9 mouse cellular contexts compared by ENCODE assay signal in genomic region chr2:83332770-83333157, GRCm38 (mm10).
DNase-seq lines count a peak whose midpoint lies in the region; ATAC-seq and TF ChIP-seq lines count a peak whose summit lies in the region.
"Had no signal": no experiment of that assay in that cellular context is flagged by ENCODE, and none has a peak within 500 bp of the region (broad histone marks: within the 10 kb centered on the region; RNA-seq: fewer than 3 reads in every experiment).

No protein-coding gene starts in this region.

- no peaks in the 10 kb centered on the region for H3K36me3 ChIP-seq in kidney, adult 2 months (ENCODE audit: control insufficient read depth, insufficient read depth, low read length)
- no peaks in the 10 kb centered on the region for H3K36me3 ChIP-seq in hindbrain, embryonic 16.5 days (ENCODE audit: control insufficient read depth, insufficient read depth, low read length)
- H3K36me3 ChIP-seq: stomach, embryonic 15.5 days had no signal

- no peaks in the 10 kb centered on the region for H3K27me3 ChIP-seq in kidney, adult 2 months (replicated peaks; ENCODE audit: control insufficient read depth, insufficient read depth, low read length)
- no peaks in the 10 kb centered on the region for H3K27me3 ChIP-seq in hindbrain, embryonic 16.5 days (replicated peaks; ENCODE audit: control insufficient read depth, insufficient read depth, low read length)
- H3K27me3 ChIP-seq: stomach, embryonic 15.5 days had no signal

- WGBS in kidney, adult 2 months: 27% methylated on average over 5 of the region's 5 CpGs
- WGBS in hindbrain, embryonic 16.5 days: 36% methylated on average over 5 of the region's 5 CpGs

- TF ChIP-seq CTCF in kidney, adult 2 months (conservative IDR thresholded peaks at IDR 0.05; ENCODE audit: insufficient read depth, insufficient read length, low read depth, low read length): no peak

- no peak overlapping the region for H3K9ac ChIP-seq in hindbrain, embryonic 16.5 days (ENCODE audit: low read depth, low read length)
- H3K9ac ChIP-seq: stomach, embryonic 15.5 days had no signal

- H3K4me1 ChIP-seq in kidney, adult 2 months (ENCODE audit: control insufficient read depth, insufficient read depth, low read length): no peaks in the 10 kb centered on the region
- no peaks in the 10 kb centered on the region for H3K4me1 ChIP-seq in hindbrain, embryonic 16.5 days (ENCODE audit: control insufficient read depth, insufficient read depth, low read depth, low read length)
- H3K4me1 ChIP-seq: stomach, embryonic 15.5 days had no signal

- peak; percentile 58 for ATAC-seq in hindbrain, embryonic 16.5 days

- no peak for TF ChIP-seq POLR2A in kidney, adult 2 months (IDR thresholded peaks at IDR 0.05; ENCODE audit: low read depth, low read length)

- H3K9me3 ChIP-seq in hindbrain, embryonic 16.5 days (ENCODE audit: control insufficient read depth, low read length): no peaks in the 10 kb centered on the region
- H3K9me3 ChIP-seq: stomach, embryonic 15.5 days had no signal

- H3K4me3 ChIP-seq in kidney, adult 2 months (ENCODE audit: insufficient read depth, low read depth, low read length): no peak overlapping the region
- H3K4me3 ChIP-seq in hindbrain, embryonic 16.5 days (ENCODE audit: low read length): no peak overlapping the region
- H3K4me3 ChIP-seq: stomach, embryonic 15.5 days had no signal

- intact Hi-C loops in gastrocnemius, postnatal 14 days (cut with DNase I; ENCODE audit: low total_unique reads): no loop called here

- H3K27ac ChIP-seq in kidney, adult 2 months (ENCODE audit: insufficient read depth, low read depth, low read length): no peak overlapping the region
- no peak overlapping the region for H3K27ac ChIP-seq in hindbrain, embryonic 16.5 days (ENCODE audit: low read depth, low read length)
- H3K27ac ChIP-seq: stomach, embryonic 15.5 days had no signal

- no peak overlapping the region for H3K4me2 ChIP-seq in hindbrain, embryonic 16.5 days (ENCODE audit: low read length)
- H3K4me2 ChIP-seq: stomach, embryonic 15.5 days had no signal

- peak; percentile 4 for DNase-seq in kidney, adult 2 months
- DNase-seq in kidney, postnatal 25 days: no peak
- DNase-seq in A20 (ENCODE audit: low read depth, low spot score) (peak; percentile 34), R1 (ENCODE audit: low read depth, low spot score) (peak; percentile 16)
- no peak for DNase-seq in gastrocnemius, adult 8-10 months (ENCODE audit: low spot score in 2 of 2)
- DNase-seq in adrenal gland, adult 18-20 months (ENCODE audit: low spot score in 2 of 2): no peak
- DNase-seq in gastrocnemius, postnatal 14 days: no peak

Comparison
In these comparisons a context has a peak if more than half of its experiments do, and no peak if none do; other contexts are left out.
1. DNase-seq: peak in kidney, adult 2 months (single experiment), A20 (single experiment) and R1 (single experiment); none in kidney, postnatal 25 days (0 of 2), gastrocnemius, adult 8-10 months (0 of 2), adrenal gland, adult 18-20 months (0 of 2) and gastrocnemius, postnatal 14 days (single experiment).